Mouse (Mus musculus) frontal cortex, adult (tissue): ENCODE results near the gene Sigirr.
A peak's percentile ranks its signal among the peaks of the same experiment; 100 is the strongest.

Experiments used
- ATAC-seq: cut with Nextera tagmentation; 2 replicates; pipeline ENCODE4 v1.9.2; 2017; ENCODE audit warnings: mild to moderate bottlenecking, moderate library complexity, mixed read lengths; ENCODE audit not compliant: low TSS enrichment

The Sigirr gene

GRCm38 (mm10) chr7:141099911-141100691, at the start of gene Sigirr:
TSS of gene Sigirr (minus strand) at chr7:141100572.
- ATAC-seq = peak; percentile 74; the same call in 1 of the 2 replicates

GRCm38 (mm10) chr7:141148639-141149038, 48.3 kb upstream of the Sigirr start:
- ATAC-seq = no peak

GRCm38 (mm10) chr7:141147044-141147443, 46.7 kb upstream of the Sigirr start:
- no peak for ATAC-seq

- peak; percentile 39; the same call in 1 of the 2 replicates for ATAC-seq
Measured at GRCm38 (mm10) chr7:141146043-141146595, 45.7 kb upstream of the Sigirr start.

GRCm38 (mm10) chr7:141145403-141145802, 45.0 kb upstream of the Sigirr start:
- ATAC-seq = no peak

GRCm38 (mm10) chr7:141144650-141145049, 44.3 kb upstream of the Sigirr start:
- ATAC-seq = no peak

- no peak for ATAC-seq
Measured at GRCm38 (mm10) chr7:141143861-141144260, 43.5 kb upstream of the Sigirr start.

- no peak for ATAC-seq
Measured at GRCm38 (mm10) chr7:141143112-141143511, 42.7 kb upstream of the Sigirr start.

GRCm38 (mm10) chr7:141141326-141141725, 41.0 kb upstream of the Sigirr start:
- ATAC-seq = no peak

GRCm38 (mm10) chr7:141131904-141132755, 31.8 kb upstream of the Sigirr start:
- no peak for ATAC-seq

GRCm38 (mm10) chr7:141131024-141131820, 30.9 kb upstream of the Sigirr start:
- peak; percentile 99 for ATAC-seq

- no peak for ATAC-seq
Measured at GRCm38 (mm10) chr7:141123517-141123856, 23.1 kb upstream of the Sigirr start.

- ATAC-seq = peak; percentile 99
Measured at GRCm38 (mm10) chr7:141122689-141123516, 22.5 kb upstream of the Sigirr start.

GRCm38 (mm10) chr7:141122245-141122644, 21.9 kb upstream of the Sigirr start, which contains the start of gene Ptdss2:
TSS of gene Ptdss2 (plus strand) at chr7:141122382.
- ATAC-seq = no peak

GRCm38 (mm10) chr7:141121051-141121531, 20.7 kb upstream of the Sigirr start:
- no peak for ATAC-seq

GRCm38 (mm10) chr7:141120605-141121004, 20.2 kb upstream of the Sigirr start:
- ATAC-seq = no peak

- no peak for ATAC-seq
Measured at GRCm38 (mm10) chr7:141119487-141119886, 19.1 kb upstream of the Sigirr start.

- no peak for ATAC-seq
Measured at GRCm38 (mm10) chr7:141117636-141118035, 17.3 kb upstream of the Sigirr start, which contains the start of gene Ano9. TSS of gene Ano9 (minus strand) at chr7:141117806.

GRCm38 (mm10) chr7:141115874-141116273, 15.5 kb upstream of the Sigirr start:
- no peak for ATAC-seq

GRCm38 (mm10) chr7:141103161-141103560, 2.8 kb upstream of the Sigirr start:
- no peak for ATAC-seq
